Mouse (Mus musculus): Measurements from ENCODE around the gene Dctpp1.
"Not testable (repeated sequence)": the region's sequence is repeated elsewhere in the genome, so short reads cannot be mapped to it uniquely, and the experiment has no call there.

Dctpp1 gene

GRCm38 (mm10) chr7:127270256-127270655, 9.7 kb upstream of the Dctpp1 start:
- no peak for DNase-seq

GRCm38 (mm10) chr7:127263526-127263925, 3.0 kb upstream of the Dctpp1 start:
- no peak for DNase-seq

GRCm38 (mm10) chr7:127262218-127262961, 1.9 kb upstream of the Dctpp1 start:
- DNase-seq = peak; percentile 31

- DNase-seq = no peak
These were observed 1.2 kb downstream of the Dctpp1 start for GRCm38 (mm10) chr7:127259186-127259905.

GRCm38 (mm10) chr7:127256518-127256917, 4.0 kb downstream of the Dctpp1 start:
- DNase-seq = no peak

GRCm38 (mm10) chr7:127255965-127256364, 4.5 kb downstream of the Dctpp1 start:
- no peak for DNase-seq

- no peak for DNase-seq
These were observed 5.5 kb downstream of the Dctpp1 start for GRCm38 (mm10) chr7:127255008-127255407.

GRCm38 (mm10) chr7:127253821-127254769, 6.4 kb downstream of the Dctpp1 start:
- DNase-seq = peak; percentile 98

GRCm38 (mm10) chr7:127253341-127253740, 7.2 kb downstream of the Dctpp1 start:
- DNase-seq = no peak

- DNase-seq = no peak
These were observed 8.1 kb downstream of the Dctpp1 start for GRCm38 (mm10) chr7:127252414-127252813.

GRCm38 (mm10) chr7:127250511-127250910, 10.0 kb downstream of the Dctpp1 start:
- not testable (repeated sequence) for DNase-seq

GRCm38 (mm10) chr7:127244658-127245510, 15.6 kb downstream of the Dctpp1 start:
- DNase-seq = peak; percentile 72

- DNase-seq = peak; percentile 99
These were observed 16.4 kb downstream of the Dctpp1 start, which contains the start of gene Zfp771 for GRCm38 (mm10) chr7:127243870-127244657. TSS of gene Zfp771 (plus strand) at chr7:127244274.

- DNase-seq = no peak
These were observed 17.1 kb downstream of the Dctpp1 start for GRCm38 (mm10) chr7:127243361-127243867.

- DNase-seq = no peak
These were observed 25.7 kb downstream of the Dctpp1 start for GRCm38 (mm10) chr7:127234777-127235176.

GRCm38 (mm10) chr7:127233765-127234164, 26.7 kb downstream of the Dctpp1 start:
- DNase-seq = no peak

GRCm38 (mm10) chr7:127233368-127233749, 27.1 kb downstream of the Dctpp1 start:
- no peak for DNase-seq

- peak; percentile 91 for DNase-seq
These were observed 27.7 kb downstream of the Dctpp1 start, which contains the start of the genes Zfp553 and Sept1 for GRCm38 (mm10) chr7:127232622-127233367. TSS of gene Zfp553 (plus strand) at chr7:127233061. TSS of gene Sept1 (minus strand) at chr7:127233130.

GRCm38 (mm10) chr7:127231826-127232621, 28.5 kb downstream of the Dctpp1 start:
- DNase-seq = no peak

All from kidney, postnatal 10 days (tissue).